Mouse (Mus musculus) skeletal muscle tissue, adult 2 months (tissue): ENCODE results near the gene Ybx3.

Source experiments
- DNase-seq: peaks from one replicate; pipeline ENCODE4 v3.0.0-alpha.2; 2012; ENCODE audit warnings: low read depth, low spot score

Gene Ybx3

GRCm38 (mm10) chr6:131339309-131339708 is 49.0 kb downstream of the Ybx3 start:
- no peak for DNase-seq

- DNase-seq, result no peak
Observed at GRCm38 (mm10) chr6:131338787-131339186, 49.5 kb downstream of the Ybx3 start.

DNA sequence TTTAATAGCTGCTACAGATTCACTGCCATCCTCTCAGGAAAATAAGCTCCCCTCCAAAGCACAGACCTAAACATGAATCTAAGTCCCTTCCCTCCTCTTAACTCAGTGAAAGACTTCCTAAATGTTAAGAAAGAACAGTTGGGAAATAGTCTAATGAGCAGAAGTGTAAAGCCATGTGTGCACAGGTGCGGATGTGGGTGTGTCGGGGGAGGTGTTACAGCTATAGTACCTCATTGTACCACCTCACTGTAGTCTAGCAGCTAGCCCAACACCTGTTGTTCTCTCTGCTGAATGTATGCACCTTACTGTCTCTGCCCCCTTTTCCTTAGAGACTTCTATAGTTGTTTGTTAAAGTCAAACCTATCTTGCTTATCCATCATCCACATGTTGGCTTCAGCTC is 61.2 kb downstream of the Ybx3 start:
- no peak for DNase-seq

DNA sequence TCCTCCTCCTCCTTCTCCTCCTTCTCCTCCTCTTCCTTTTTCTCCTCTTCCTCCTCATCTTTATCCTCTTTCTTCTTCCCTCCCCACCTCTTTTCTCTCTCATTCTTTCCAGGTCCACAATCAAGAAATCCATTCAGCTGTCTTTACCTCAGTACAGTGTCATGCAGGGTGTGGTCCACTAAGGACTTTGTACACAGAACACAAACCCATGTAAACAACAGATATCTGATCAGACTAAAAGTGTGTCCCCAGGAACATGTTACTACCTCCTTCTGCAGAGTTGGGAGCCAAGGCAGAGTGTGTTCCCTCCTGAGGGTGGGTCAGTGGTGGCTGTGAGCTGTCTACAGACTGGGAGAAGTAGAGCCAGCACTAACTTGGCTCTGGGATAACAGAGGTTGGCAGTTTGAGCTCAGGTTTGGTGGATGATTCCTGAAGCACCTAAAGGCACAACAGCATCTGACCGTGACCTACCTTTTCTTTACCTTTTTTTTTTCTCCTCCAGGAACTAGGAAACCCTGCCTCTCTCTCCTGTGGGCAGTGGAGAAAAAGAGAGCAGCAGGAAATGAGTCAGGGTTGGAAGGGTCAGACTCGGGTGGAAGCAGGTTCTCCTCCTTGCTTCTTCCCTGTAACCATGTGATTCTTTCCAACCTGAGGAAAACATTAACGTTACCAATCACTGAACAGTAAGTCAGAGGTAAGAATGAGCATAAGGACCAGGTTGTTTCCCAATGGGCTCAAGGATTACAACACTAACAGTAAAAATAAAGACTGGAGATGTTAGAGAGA is 66.2 kb downstream of the Ybx3 start:
- DNase-seq, result no peak

GRCm38 (mm10) chr6:131316155-131317101 is 71.8 kb downstream of the Ybx3 start:
- no peak for DNase-seq
